Mouse (Mus musculus) heart, adult 9 months (tissue): ENCODE results near the gene Ndufs8.
A peak's percentile ranks its signal among the peaks of the same experiment; 100 is the strongest.

Experiments used
- DNase-seq, 2 experiments: peaks; one replicate each; pipeline ENCODE4 v3.0.0; 2022; ENCODE audit warnings: low spot score in 2 of 2

Gene Ndufs8

GRCm38 (mm10) chr19:3931716-3932115 is 19.1 kb upstream of the Ndufs8 start:
- peak in 1 of 2 experiments; percentile 59 for DNase-seq

DNA sequence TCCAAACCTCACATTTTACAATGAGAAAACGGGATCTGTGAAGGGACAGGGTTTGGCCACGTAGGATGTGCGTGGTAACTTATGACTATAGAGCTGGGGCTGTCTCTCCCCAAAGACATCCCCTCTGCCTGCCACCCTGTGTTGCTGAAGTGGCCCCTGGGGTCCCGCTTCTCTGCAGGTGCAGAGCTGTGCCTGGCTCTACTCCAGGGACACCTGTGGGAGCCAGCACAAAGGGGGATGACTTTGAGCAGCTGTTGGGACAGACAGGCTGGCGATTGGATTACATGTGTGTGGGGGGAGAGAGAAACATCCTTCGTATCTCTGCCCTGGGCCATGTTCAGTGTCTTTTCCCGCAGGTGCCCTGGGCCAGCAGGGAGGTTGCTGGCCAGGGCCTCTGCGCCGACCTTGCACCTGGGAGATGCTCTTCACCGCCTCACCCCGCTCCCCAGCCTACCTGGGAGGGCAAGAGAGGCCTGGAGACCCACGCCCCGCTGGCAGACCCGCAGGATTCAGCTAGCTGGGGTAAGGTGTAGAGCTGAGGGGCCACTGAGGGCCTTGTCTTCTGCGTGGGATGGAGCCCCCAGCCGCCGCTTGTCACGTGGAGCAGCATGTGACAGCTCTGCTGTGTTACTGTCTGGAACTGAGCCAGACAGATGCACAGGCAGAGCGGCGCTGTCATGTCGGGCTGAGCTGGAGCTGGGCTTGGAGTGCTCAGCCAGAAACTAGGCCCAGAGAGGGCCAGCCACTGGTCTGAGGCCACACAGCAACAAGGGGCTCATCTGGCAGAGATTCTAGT is 17.9 kb upstream of the Ndufs8 start:
- DNase-seq: no peak

GRCm38 (mm10) chr19:3929211-3929941 is 16.8 kb upstream of the Ndufs8 start, which contains the start of gene Aldh3b1:
Gene Aldh3b1, minus strand, starts transcription at chr19:3929808.
- DNase-seq: peak; percentile 88 to 92

- DNase-seq: no peak
These were observed 16.2 kb upstream of the Ndufs8 start for GRCm38 (mm10) chr19:3928779-3929178.

GRCm38 (mm10) chr19:3927989-3928388 is 15.4 kb upstream of the Ndufs8 start:
- DNase-seq: no peak

DNA sequence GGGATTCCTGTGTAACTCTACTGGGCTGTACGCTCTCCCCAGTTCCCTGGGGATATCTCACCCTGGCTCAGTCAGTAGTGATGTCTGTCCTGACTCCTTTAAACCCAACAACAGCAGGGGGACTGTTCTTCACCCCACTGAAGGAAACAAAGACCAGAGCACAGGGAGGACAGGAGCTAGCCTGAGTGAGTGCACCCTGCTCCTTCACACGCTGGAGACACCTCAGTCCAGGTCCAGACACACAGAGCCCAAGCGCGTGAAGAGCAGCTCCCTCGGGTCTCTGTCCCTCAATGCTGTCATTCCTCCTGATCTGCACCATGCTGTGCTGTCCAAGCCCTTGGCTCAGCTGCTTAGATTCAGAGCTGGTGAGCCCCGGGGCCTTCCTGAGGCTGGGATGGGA is 14.1 kb upstream of the Ndufs8 start:
- no peak for DNase-seq

DNA sequence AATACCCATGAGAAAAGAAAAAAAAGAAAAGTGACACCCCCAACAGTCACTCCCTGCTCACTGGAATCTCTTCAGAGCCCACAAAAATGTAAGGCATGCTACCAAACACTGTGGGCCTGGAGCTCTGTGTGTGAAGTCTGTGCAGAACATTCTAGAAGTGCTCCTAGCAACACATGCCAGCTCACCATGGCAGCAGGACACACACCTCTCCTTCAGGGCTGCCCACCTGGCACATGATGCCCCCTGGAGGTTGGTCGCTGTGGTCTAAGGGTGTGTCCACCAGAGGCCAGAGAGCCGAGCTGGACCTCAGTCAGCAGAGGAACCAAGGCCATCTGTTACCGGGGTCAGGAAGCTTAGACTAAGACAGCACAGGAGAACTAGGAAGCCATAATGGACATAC is 13.7 kb upstream of the Ndufs8 start:
- no peak for DNase-seq

GRCm38 (mm10) chr19:3925859-3926258 is 13.3 kb upstream of the Ndufs8 start:
- DNase-seq: no peak

DNA sequence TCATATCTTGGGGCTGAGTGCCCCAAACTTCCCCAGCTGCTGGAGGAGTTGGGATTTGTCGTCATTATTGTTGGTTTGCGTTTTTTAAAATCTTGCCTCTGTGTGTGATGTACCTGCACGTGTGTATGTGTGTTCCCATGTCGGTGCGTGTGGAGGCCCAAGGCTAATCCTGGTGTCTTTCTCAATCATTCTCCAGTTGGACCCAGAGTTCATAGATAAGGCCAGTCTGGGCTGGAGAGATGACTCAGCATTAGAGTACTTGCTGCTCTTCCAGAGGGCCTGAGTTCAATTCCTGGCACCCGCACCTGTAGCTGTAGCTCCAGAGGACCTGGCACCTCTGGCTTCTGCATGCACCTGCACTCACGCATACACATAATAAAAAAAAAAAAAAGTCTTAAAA is 12.3 kb upstream of the Ndufs8 start:
- DNase-seq: no peak

GRCm38 (mm10) chr19:3924190-3924589 is 11.6 kb upstream of the Ndufs8 start:
- DNase-seq: no peak

- DNase-seq: peak in 1 of 2 experiments; percentile 54
These were observed 11.0 kb upstream of the Ndufs8 start for GRCm38 (mm10) chr19:3923586-3923985.

- DNase-seq: no peak
These were observed 10.2 kb upstream of the Ndufs8 start for GRCm38 (mm10) chr19:3922661-3923371.

- DNase-seq: no peak
These were observed 7.4 kb upstream of the Ndufs8 start for GRCm38 (mm10) chr19:3919928-3920327.

DNA sequence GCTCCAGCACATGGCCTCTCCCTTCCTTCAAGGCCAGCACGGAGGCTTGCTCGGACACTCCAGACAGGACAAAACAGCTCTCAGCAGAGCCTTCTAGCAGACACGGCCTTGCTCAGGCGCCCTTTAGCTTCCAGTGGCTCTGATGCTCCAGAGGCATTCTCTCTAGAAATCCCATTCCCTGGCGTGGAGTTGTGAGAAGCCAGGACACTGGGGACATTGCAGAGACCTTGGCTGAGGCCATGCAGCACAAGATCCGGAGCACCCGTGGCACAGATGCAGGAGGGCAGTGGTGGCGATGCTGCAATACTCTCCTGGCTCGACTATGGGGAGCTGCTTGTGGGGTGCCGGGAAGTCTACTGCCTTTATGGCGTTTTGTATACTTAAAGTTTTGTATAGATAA is 4.2 kb upstream of the Ndufs8 start:
- no peak for DNase-seq

GRCm38 (mm10) chr19:3914535-3914934 is 2.0 kb upstream of the Ndufs8 start:
- no peak for DNase-seq

GRCm38 (mm10) chr19:3913692-3914091 is 1.1 kb upstream of the Ndufs8 start:
- DNase-seq: no peak

- DNase-seq: no peak
These were observed 2.4 kb downstream of the Ndufs8 start for GRCm38 (mm10) chr19:3910206-3910605.

- no peak for DNase-seq
These were observed 4.5 kb downstream of the Ndufs8 start for GRCm38 (mm10) chr19:3907876-3908660.

- peak; percentile 87 to 88 for DNase-seq
These were observed 5.5 kb downstream of the Ndufs8 start, which contains the start of gene Tcirg1 for GRCm38 (mm10) chr19:3906795-3907786. Gene Tcirg1, minus strand, starts transcription at chr19:3907133.

DNA sequence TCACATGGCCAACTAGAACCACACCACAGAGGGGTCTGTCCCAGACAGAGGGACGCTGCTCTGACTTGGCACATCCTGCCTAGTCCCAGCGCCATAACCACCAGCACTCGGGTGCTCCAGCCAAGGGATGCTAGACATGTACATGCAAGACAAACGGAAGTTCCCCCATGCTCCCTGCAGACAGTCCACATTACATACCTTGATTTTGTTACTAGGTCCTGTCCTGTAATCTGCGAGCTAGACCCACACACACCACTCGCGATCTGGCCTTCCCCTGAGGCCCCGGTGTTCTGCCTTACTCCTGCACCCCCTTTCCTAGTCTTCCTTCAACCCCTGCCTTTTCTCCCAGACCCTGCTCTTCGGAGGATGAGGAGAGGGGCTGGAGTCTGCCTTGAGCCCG is 6.2 kb downstream of the Ndufs8 start:
- DNase-seq: no peak
